Mouse (Mus musculus): ENCODE measurements around the gene Gbe1. TPM values are rescaled to one million over a fixed set of nuclear protein-coding genes. Genes with fewer than 3 reads are reported as not detected.

Gbe1 gene
- polyA plus RNA-seq, 1 experiment from 2014 or later, result 13.3 TPM

DNA sequence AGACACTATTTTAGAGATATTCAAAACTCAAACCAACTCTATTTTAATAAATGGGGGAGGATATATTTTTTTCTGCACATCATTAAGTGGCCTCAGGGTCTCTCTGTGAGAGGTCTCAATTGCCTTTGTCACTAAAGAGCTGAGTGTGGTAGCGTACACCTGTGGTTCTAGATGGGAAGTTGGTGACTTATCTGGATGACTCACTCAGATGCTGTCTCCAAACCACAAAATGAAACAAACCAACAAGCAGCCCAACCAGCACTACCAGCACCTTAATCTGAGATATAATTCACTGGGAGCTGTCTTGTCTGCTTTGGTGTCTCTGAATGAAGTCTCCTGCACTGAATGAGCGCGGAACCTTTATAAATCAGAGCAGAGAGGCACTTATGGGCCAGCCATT is 51.5 kb downstream of the Gbe1 start:
- Histone ChIP-seq H3K4me1 (replicated peaks) (no peaks in the 10 kb centered on the region), H3K27me3 (no peaks in the 10 kb centered on the region), H3K9me3 (no peaks in the 10 kb centered on the region), H3K36me3 (no peaks in the 10 kb centered on the region), H3K27ac (no peak overlapping the region), H3K4me2 (replicated peaks) (no peak overlapping the region), H3K4me3 (replicated peaks) (no peak overlapping the region), H3K9ac (replicated peaks) (no peak overlapping the region)
- no peak for ATAC-seq
- 96% methylated on average over 3 of the region's 3 CpGs for whole genome bisulfite sequencing

DNA sequence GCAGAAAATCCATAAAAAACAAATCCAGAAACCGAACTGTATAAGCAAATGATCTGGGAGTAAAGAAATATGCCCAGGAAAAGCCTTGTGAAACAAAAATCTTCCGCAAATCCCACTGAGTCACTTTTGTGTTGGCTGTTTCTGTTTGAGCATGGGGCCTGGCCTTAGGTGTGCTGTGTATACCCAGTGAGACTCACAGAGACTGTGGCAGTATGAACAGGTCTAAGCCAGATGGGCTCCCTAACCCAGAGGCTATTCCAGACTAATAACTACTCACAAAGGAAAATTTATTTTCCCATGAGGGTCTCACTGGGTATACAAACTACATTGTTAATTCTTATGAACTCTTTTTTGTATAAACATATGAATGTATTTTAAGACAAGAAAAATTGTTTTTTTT is 67.3 kb downstream of the Gbe1 start:
- Histone ChIP-seq H3K4me1 (replicated peaks) (no peaks in the 10 kb centered on the region), H3K36me3 (no peaks in the 10 kb centered on the region), H3K4me3 (replicated peaks) (no peak overlapping the region), H3K4me2 (replicated peaks) (no peak overlapping the region), H3K9me3 (no peaks in the 10 kb centered on the region), H3K27ac (no peak overlapping the region), H3K9ac (replicated peaks) (no peak overlapping the region), H3K27me3 (no peaks in the 10 kb centered on the region)
- WGBS, result 89% methylated on average over 2 of the region's 2 CpGs
- no peak for ATAC-seq

DNA sequence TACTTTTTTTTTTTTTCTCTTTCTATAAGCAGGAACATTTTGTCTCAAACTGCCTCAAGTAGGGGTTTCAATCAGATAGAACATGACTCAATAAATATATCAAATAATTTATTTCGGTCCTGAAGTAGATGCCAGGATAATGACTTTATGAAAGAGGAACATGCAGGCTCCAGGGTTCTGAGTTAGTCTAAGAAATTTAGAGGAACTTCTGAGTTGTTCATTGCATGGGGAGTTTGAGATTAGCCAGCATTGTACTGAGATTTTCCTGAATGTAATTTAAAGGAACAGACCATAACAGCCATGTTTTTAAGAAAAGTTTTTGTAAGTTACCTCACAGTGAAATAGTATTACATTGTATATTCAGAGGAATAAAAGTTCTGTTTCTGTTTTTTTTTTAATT is 71.7 kb downstream of the Gbe1 start:
- Histone ChIP-seq H3K9ac (replicated peaks) (no peak overlapping the region), H3K36me3 (no peaks in the 10 kb centered on the region), H3K9me3 (no peaks in the 10 kb centered on the region; the same call in 1 of the 2 replicates), H3K4me1 (replicated peaks) (no peaks in the 10 kb centered on the region), H3K27me3 (no peaks in the 10 kb centered on the region), H3K4me3 (replicated peaks) (no peak overlapping the region), H3K4me2 (replicated peaks) (no peak overlapping the region), H3K27ac (no peak overlapping the region)
- ATAC-seq, result no peak
- WGBS, result 95% methylated on average over 1 of the region's 1 CpGs

GRCm38 (mm10) chr16:70387385-70387784 is 73.6 kb downstream of the Gbe1 start:
- WGBS, result 95% methylated on average over 2 of the region's 2 CpGs

DNA sequence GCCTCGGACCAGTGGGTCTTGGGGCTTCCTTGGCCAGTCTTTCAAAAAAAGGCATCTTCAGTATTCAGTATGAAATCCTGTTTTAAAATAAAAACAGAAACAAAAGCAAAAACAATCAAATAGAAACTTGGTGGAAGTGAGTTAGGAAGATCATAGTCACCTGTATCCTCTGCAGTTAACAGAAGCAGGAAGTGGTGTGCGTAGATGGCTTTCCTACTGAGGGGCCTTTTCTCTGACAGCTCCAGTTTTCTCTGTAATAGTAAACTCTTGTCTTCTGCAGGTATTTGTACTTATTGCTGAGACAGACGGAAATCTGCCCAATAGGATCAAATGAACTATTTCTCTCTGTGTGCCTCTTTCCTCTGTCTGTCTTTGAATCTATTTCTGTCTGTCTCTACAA is 81.5 kb downstream of the Gbe1 start:
- no peak overlapping the region for H3K4me2 ChIP-seq (replicated peaks)
- 83% methylated on average over 3 of the region's 3 CpGs for WGBS
- H3K4me1 ChIP-seq (replicated peaks), result no peaks in the 10 kb centered on the region
- H3K9ac ChIP-seq (replicated peaks), result no peak overlapping the region
- H3K4me3 ChIP-seq (replicated peaks), result no peak overlapping the region
- H3K27me3 ChIP-seq, result no peaks in the 10 kb centered on the region
- no peak overlapping the region for H3K27ac ChIP-seq
- no peak for ATAC-seq
- H3K36me3 ChIP-seq, result no peaks in the 10 kb centered on the region
- H3K9me3 ChIP-seq, result no peaks in the 10 kb centered on the region

More at GRCm38 (mm10) chr16:70387385-70387784, 73.6 kb downstream of the Gbe1 start:
- Histone ChIP-seq H3K36me3 (no peaks in the 10 kb centered on the region), H3K27ac (no peak overlapping the region), H3K27me3 (no peaks in the 10 kb centered on the region), H3K9ac (replicated peaks) (no peak overlapping the region), H3K4me3 (replicated peaks) (no peak overlapping the region), H3K4me1 (replicated peaks) (no peaks in the 10 kb centered on the region), H3K4me2 (replicated peaks) (no peak overlapping the region), H3K9me3 (no peaks in the 10 kb centered on the region; the same call in 1 of the 2 replicates)
- no peak for ATAC-seq

- WGBS, result 92% methylated on average over 2 of the region's 2 CpGs
Measured at GRCm38 (mm10) chr16:70407780-70408179, 94.0 kb downstream of the Gbe1 start.

DNA sequence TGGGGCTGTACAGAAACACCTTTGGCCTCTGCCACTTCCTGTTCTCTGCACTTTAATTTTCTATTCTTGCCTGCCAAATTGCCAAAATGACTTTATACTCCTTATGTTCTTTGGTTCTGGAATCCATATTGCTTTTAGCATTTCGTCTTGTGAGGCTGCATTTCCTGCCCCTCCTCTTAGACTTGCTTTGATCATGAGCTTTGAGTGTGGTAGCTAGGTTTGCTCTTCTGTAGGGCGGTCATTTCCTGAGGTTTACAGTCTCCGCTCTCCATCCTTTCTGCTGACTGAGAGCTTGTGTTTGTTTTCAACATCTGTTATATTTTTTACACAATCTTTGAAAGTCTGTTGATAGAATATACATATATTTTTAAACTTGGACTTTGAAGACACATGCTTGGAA is 107.3 kb downstream of the Gbe1 start:
- H3K36me3 ChIP-seq, result no peaks in the 10 kb centered on the region
- no peak for ATAC-seq
- H3K9ac ChIP-seq (replicated peaks), result no peak overlapping the region
- no peak overlapping the region for H3K4me3 ChIP-seq (replicated peaks)
- no peaks in the 10 kb centered on the region for H3K9me3 ChIP-seq
- WGBS, result 87% methylated on average over 3 of the region's 3 CpGs
- no peak overlapping the region for H3K27ac ChIP-seq
- H3K4me2 ChIP-seq (replicated peaks), result no peak overlapping the region
- no peaks in the 10 kb centered on the region for H3K27me3 ChIP-seq
- H3K4me1 ChIP-seq (replicated peaks), result no peaks in the 10 kb centered on the region

More at GRCm38 (mm10) chr16:70407780-70408179, 94.0 kb downstream of the Gbe1 start:
- no peak for ATAC-seq
- no peaks in the 10 kb centered on the region for H3K9me3 ChIP-seq
- no peak overlapping the region for H3K9ac ChIP-seq (replicated peaks)
- no peaks in the 10 kb centered on the region for H3K4me1 ChIP-seq (replicated peaks)
- no peak overlapping the region for H3K4me3 ChIP-seq (replicated peaks)
- no peak overlapping the region for H3K27ac ChIP-seq
- no peaks in the 10 kb centered on the region for H3K36me3 ChIP-seq
- no peaks in the 10 kb centered on the region for H3K27me3 ChIP-seq
- H3K4me2 ChIP-seq (replicated peaks), result no peak overlapping the region

DNA sequence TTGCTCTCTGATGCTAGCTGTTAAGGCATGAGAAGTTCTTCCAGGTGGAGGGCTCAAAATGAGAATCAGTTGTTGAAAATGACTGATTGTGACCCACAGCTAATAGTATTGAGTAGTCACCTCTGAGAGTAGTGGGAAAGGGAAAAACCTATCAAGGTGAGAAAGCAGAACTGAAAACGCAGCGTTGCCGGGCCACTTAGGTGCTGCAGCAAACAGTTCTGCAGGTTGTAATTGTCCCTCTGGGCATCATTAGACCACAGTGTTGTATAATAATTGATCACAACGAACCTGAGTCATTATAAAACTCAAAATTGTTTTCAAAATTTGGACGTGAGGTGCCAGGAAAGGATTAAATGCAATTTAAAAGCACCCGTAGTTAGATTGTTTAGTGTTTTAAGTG is 135.8 kb downstream of the Gbe1 start:
- Histone ChIP-seq H3K4me3 (replicated peaks) (no peak overlapping the region), H3K36me3 (no peaks in the 10 kb centered on the region), H3K9me3 (no peaks in the 10 kb centered on the region), H3K27ac (no peak overlapping the region), H3K4me2 (replicated peaks) (no peak overlapping the region), H3K4me1 (replicated peaks) (no peaks in the 10 kb centered on the region), H3K27me3 (no peaks in the 10 kb centered on the region), H3K9ac (replicated peaks) (no peak overlapping the region)
- no peak for ATAC-seq
- WGBS, result 67% methylated on average over 6 of the region's 6 CpGs

DNA sequence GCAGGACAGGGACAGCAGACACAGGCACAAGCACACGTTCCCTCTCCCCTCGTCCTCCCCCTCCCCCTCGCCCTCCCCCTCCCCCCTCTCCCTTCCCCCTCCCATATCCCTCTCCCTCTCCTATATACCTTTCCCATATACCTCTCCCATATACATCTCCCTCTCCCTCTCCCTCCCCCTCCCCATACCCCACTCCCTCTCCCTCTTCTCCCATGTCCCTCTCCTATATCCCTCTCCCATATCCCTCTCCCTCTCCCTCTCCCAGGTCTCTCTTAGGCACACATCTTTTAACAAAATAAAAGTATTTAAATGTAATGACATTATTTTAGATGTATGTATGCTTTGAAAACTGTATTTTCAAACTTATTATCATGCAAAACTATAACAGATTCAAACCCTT is 161.8 kb downstream of the Gbe1 start:
- no peak overlapping the region for H3K4me2 ChIP-seq (replicated peaks)
- H3K36me3 ChIP-seq, result no peaks in the 10 kb centered on the region
- H3K27me3 ChIP-seq, result no peaks in the 10 kb centered on the region
- H3K4me1 ChIP-seq (replicated peaks), result no peaks in the 10 kb centered on the region
- H3K9me3 ChIP-seq, result no peaks in the 10 kb centered on the region
- no peak overlapping the region for H3K4me3 ChIP-seq (replicated peaks)
- ATAC-seq, result no peak
- no peak overlapping the region for H3K9ac ChIP-seq (replicated peaks)
- no peak overlapping the region for H3K27ac ChIP-seq
- 53% methylated on average over 2 of the region's 3 CpGs for whole genome bisulfite sequencing

DNA sequence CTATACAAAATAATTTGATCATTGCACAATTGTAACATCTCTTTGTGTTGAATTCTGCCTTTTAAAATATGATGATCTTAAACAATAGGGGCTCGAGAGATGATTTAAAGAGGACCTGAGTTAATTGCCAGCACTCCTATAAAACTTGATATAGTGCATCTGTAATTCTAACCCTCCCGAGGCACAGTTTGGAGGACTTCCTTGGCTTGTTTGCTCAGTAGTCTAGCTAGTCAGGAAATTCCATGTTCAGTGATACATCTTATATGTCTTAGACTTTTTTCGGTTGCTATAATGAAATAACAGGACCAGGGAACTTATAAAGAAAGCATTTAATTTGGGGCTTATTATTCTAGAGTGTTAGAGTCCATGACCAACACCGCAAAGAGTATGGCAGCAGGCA is 162.4 kb downstream of the Gbe1 start:
- Histone ChIP-seq H3K4me2 (replicated peaks) (no peak overlapping the region), H3K27ac (no peak overlapping the region), H3K27me3 (no peaks in the 10 kb centered on the region), H3K4me3 (replicated peaks) (no peak overlapping the region), H3K4me1 (replicated peaks) (no peaks in the 10 kb centered on the region), H3K9ac (replicated peaks) (no peak overlapping the region), H3K36me3 (no peaks in the 10 kb centered on the region), H3K9me3 (no peaks in the 10 kb centered on the region)
- 91% methylated on average over 4 of the region's 4 CpGs for WGBS
- ATAC-seq, result no peak

DNA sequence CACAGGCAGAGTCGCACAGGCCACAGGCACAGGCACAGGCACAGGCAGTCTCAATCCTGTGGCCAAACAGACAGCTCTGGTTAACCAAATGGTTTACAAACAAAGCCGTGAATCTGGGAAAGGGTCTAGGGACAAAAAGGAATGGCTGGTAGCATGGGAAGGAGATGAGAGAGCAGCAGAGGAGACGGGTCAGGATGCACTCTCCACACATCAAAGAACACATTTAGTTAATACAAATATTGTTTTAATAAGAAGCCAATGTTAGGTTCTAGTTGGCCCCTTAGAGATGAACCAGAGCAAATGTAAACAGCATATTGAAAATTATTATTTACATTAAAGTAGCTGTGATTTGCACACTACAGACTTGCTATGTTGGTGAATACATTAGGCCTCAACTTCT is 166.7 kb downstream of the Gbe1 start:
- no peaks in the 10 kb centered on the region for H3K36me3 ChIP-seq
- WGBS, result 93% methylated on average over 3 of the region's 3 CpGs
- H3K27ac ChIP-seq, result no peak overlapping the region
- H3K4me1 ChIP-seq (replicated peaks), result no peaks in the 10 kb centered on the region
- H3K9me3 ChIP-seq, result no peaks in the 10 kb centered on the region
- ATAC-seq, result no peak
- H3K4me2 ChIP-seq (replicated peaks), result no peak overlapping the region
- no peak overlapping the region for H3K9ac ChIP-seq (replicated peaks)
- H3K27me3 ChIP-seq, result no peaks in the 10 kb centered on the region
- H3K4me3 ChIP-seq (replicated peaks), result no peak overlapping the region

- Histone ChIP-seq H3K9ac (replicated peaks) (no peak overlapping the region), H3K27ac (no peak overlapping the region), H3K4me2 (replicated peaks) (no peak overlapping the region), H3K4me1 (replicated peaks) (no peaks in the 10 kb centered on the region), H3K9me3 (no peaks in the 10 kb centered on the region), H3K27me3 (no peaks in the 10 kb centered on the region), H3K36me3 (no peaks in the 10 kb centered on the region), H3K4me3 (replicated peaks) (no peak overlapping the region)
- no peak for ATAC-seq
- WGBS, result 65% methylated on average over 1 of the region's 1 CpGs
Measured at GRCm38 (mm10) chr16:70506457-70506856, 192.7 kb downstream of the Gbe1 start.

GRCm38 (mm10) chr16:70510938-70511337 is 197.2 kb downstream of the Gbe1 start:
- no peak for ATAC-seq
- WGBS, result 91% methylated on average over 3 of the region's 3 CpGs
- Histone ChIP-seq H3K4me3 (replicated peaks) (no peak overlapping the region), H3K4me1 (replicated peaks) (no peaks in the 10 kb centered on the region), H3K9ac (replicated peaks) (no peak overlapping the region), H3K27me3 (no peaks in the 10 kb centered on the region), H3K9me3 (no peaks in the 10 kb centered on the region), H3K36me3 (no peaks in the 10 kb centered on the region), H3K27ac (no peak overlapping the region), H3K4me2 (replicated peaks) (no peak overlapping the region)

Data from midbrain, embryonic 13.5 days (tissue).